Mouse (Mus musculus): ENCODE results near the gene Fhod1. TPM values are rescaled to one million over a fixed set of nuclear protein-coding genes. Genes with fewer than 3 reads are reported as not detected.

Fhod1 gene
- 11.4 TPM for polyA plus RNA-seq (2014; fragmentation: Illumina TruSeq; extraction: RNeasy Lipid Tissue Mini Kit (QIAGEN cat#74804); ENCODE audit: low read depth, low replicate concordance)

DNA sequence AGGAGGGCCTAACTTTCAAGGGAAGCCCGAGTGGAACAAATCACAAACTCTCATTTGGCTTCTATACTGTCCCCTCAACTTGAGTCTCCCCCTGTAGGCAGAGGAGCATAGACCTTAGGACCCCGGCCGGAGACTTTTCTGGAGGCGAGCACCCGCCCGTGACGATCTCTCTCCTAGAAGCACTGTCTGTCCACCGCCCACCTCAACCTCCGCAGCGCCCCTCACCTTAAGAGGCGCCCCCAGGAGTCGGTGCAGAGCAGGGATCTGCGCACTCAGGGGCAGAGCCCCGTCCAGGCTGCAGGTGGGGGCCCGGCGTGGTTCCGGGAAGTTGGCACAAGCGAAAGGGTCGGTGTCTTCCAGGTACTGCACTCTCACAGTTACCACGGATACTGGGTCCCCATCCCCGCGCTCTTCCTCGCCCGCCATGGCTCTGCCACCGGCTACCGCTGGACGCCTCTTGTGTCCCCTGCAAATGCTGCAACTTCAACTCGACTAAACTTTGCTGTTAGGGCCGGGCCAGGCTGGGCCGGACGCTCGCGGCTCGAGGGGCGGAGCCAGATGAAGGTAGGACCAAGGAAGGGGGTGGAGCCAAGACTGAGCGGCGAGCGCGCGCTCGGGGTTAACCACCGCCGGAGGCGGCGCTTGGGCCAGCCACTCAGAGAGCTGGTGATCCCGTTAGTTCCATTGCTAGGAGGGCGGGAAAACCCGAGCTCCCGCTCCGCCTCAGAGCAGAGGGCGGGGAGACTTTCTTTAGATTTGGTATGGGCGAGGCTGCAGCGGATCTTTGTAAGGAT is at the start of gene Fhod1:
Gene Fhod1 (minus strand): TSS at position 526 of the 794 bp plus-strand sequence.

GRCm38 (mm10) chr8:105373032-105373431 is 25.3 kb upstream of the Fhod1 start, which contains the start of gene Plekhg4:
Gene Plekhg4 (plus strand): TSS chr8:105373274.

DNA sequence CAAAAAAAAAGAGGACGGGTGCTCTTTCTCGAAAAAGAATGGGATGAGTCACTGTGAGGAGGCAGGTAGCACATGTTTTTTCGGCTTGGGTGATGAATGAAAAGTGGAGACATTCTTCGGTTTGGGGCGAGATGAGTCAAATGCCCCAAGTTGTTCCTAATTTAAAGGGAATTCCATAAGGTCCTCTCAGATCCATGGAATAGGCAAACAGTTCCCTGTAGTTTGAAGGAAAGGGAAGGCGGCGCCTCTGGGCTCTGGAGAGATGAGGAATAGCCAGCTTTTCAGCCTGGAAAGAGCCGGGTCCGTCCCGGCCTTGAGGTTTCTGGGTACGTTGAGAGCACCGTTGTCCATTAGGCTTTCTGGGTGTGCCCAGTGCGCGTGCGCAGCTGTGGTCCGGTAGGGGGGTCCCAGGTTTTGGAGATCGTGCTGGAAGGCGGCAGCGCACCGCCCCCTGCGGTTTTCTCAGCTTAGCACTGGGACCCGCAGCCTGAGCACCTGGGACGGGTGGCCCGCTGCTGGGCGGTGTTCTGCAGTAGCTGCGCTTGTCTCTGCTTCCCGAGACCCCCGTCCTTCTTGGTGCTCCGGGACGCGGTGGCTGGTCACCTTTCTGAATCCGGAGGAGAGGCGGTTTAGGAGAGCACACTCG is 820 bp upstream of the Fhod1 start, which contains the start of gene Slc9a5:
Gene Slc9a5 (plus strand): TSS at position 394 of the 646 bp plus-strand sequence.

GRCm38 (mm10) chr8:105326141-105326672 is 21.5 kb downstream of the Fhod1 start, which contains the start of the genes Lrrc29 and Tmem208:
Gene Lrrc29 (minus strand): TSS chr8:105326278.
Gene Tmem208 (plus strand): TSS chr8:105326354.

GRCm38 (mm10) chr8:105305211-105306145 is 42.3 kb downstream of the Fhod1 start, which contains the start of gene Elmo3:
Gene Elmo3 (plus strand): TSS chr8:105305601.

DNA sequence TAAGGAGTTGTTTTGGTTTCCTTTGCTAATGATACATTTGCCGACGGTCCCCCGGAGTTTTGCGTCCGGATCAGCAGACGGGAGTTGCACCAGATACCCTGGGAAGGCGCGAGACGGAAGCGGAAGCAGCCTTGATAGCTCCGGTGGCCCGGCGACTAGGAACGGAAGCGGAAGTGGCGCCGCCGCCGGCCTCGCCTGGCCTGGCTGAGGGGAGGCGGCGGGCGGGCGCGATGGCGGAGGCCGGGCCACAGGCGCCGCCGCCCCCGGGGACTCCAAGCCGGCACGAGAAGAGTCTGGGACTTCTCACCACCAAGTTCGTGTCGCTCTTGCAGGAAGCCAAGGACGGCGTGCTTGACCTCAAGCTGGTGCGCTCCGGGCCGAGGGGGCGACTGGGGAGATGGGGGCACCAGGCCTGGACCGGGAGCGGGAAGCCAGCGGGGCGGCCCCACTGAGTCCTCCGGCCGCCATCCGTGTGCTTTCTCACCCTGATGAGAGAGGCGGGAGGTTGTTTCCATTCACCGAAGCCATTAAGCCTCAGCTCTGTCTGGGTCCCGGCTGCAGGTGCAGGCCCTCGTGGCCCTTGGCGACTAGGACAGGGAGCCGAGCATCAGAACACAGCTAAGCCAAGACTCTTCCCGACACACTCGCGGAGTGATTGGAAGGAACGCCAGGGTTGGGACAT is 50.1 kb downstream of the Fhod1 start, which contains the start of gene E2f4:
Gene E2f4 (plus strand): TSS at position 153 of the 682 bp plus-strand sequence.

GRCm38 (mm10) chr8:105295895-105296573 is 51.7 kb downstream of the Fhod1 start, which contains the start of gene Exoc3l:
Gene Exoc3l (minus strand): TSS chr8:105296101.

GRCm38 (mm10) chr8:105289805-105290460 is 57.8 kb downstream of the Fhod1 start, which contains the start of gene 4931428F04Rik:
Gene 4931428F04Rik (minus strand): TSS chr8:105289864.

Other genes with a start within 250 kb of the Fhod1 start
- gene Ces4a, start 216.2 kb downstream of the Fhod1 start, polyA plus RNA-seq (2014; fragmentation: Illumina TruSeq; extraction: RNeasy Lipid Tissue Mini Kit (QIAGEN cat#74804); ENCODE audit: low read depth, low replicate concordance): not detected
- gene Cbfb, start 177.3 kb downstream of the Fhod1 start, polyA plus RNA-seq (2014; fragmentation: Illumina TruSeq; extraction: RNeasy Lipid Tissue Mini Kit (QIAGEN cat#74804); ENCODE audit: low read depth, low replicate concordance): 37.2 TPM
- gene D230025D16Rik, start 122.8 kb downstream of the Fhod1 start, polyA plus RNA-seq (2014; fragmentation: Illumina TruSeq; extraction: RNeasy Lipid Tissue Mini Kit (QIAGEN cat#74804); ENCODE audit: low read depth, low replicate concordance): 21.0 TPM
- gene B3gnt9, start 92.8 kb downstream of the Fhod1 start, polyA plus RNA-seq (2014; fragmentation: Illumina TruSeq; extraction: RNeasy Lipid Tissue Mini Kit (QIAGEN cat#74804); ENCODE audit: low read depth, low replicate concordance): 7.4 TPM
- 11.6 TPM for gene Tradd, start 83.3 kb downstream of the Fhod1 start, polyA plus RNA-seq (2014; fragmentation: Illumina TruSeq; extraction: RNeasy Lipid Tissue Mini Kit (QIAGEN cat#74804); ENCODE audit: low read depth, low replicate concordance)
- gene Fbxl8, start 83.3 kb downstream of the Fhod1 start, polyA plus RNA-seq (2014; fragmentation: Illumina TruSeq; extraction: RNeasy Lipid Tissue Mini Kit (QIAGEN cat#74804); ENCODE audit: low read depth, low replicate concordance): 2.6 TPM
- gene Hsf4, start 78.2 kb downstream of the Fhod1 start, polyA plus RNA-seq (2014; fragmentation: Illumina TruSeq; extraction: RNeasy Lipid Tissue Mini Kit (QIAGEN cat#74804); ENCODE audit: low read depth, low replicate concordance): 0.88 TPM
- gene Nol3, start 71.8 kb downstream of the Fhod1 start, polyA plus RNA-seq (2014; fragmentation: Illumina TruSeq; extraction: RNeasy Lipid Tissue Mini Kit (QIAGEN cat#74804); ENCODE audit: low read depth, low replicate concordance): 6.8 TPM
- 4.7 TPM for gene 4931428F04Rik, start 58.1 kb downstream of the Fhod1 start, polyA plus RNA-seq (2014; fragmentation: Illumina TruSeq; extraction: RNeasy Lipid Tissue Mini Kit (QIAGEN cat#74804); ENCODE audit: low read depth, low replicate concordance)
- 3.1 TPM for gene Exoc3l, start 51.9 kb downstream of the Fhod1 start, polyA plus RNA-seq (2014; fragmentation: Illumina TruSeq; extraction: RNeasy Lipid Tissue Mini Kit (QIAGEN cat#74804); ENCODE audit: low read depth, low replicate concordance)
- gene E2f4, start 50.3 kb downstream of the Fhod1 start, polyA plus RNA-seq (2014; fragmentation: Illumina TruSeq; extraction: RNeasy Lipid Tissue Mini Kit (QIAGEN cat#74804); ENCODE audit: low read depth, low replicate concordance): 37.2 TPM
- gene Elmo3, start 42.4 kb downstream of the Fhod1 start, polyA plus RNA-seq (2014; fragmentation: Illumina TruSeq; extraction: RNeasy Lipid Tissue Mini Kit (QIAGEN cat#74804); ENCODE audit: low read depth, low replicate concordance): 24.2 TPM
- gene Lrrc29, start 21.7 kb downstream of the Fhod1 start, polyA plus RNA-seq (2014; fragmentation: Illumina TruSeq; extraction: RNeasy Lipid Tissue Mini Kit (QIAGEN cat#74804); ENCODE audit: low read depth, low replicate concordance): 5.2 TPM
- 61.4 TPM for gene Tmem208, start 21.6 kb downstream of the Fhod1 start, polyA plus RNA-seq (2014; fragmentation: Illumina TruSeq; extraction: RNeasy Lipid Tissue Mini Kit (QIAGEN cat#74804); ENCODE audit: low read depth, low replicate concordance)
- 2.4 TPM for gene Slc9a5, start 890 bp upstream of the Fhod1 start, polyA plus RNA-seq (2014; fragmentation: Illumina TruSeq; extraction: RNeasy Lipid Tissue Mini Kit (QIAGEN cat#74804); ENCODE audit: low read depth, low replicate concordance)
- gene Plekhg4, start 25.3 kb upstream of the Fhod1 start, polyA plus RNA-seq (2014; fragmentation: Illumina TruSeq; extraction: RNeasy Lipid Tissue Mini Kit (QIAGEN cat#74804); ENCODE audit: low read depth, low replicate concordance): 1.0 TPM
- gene Kctd19, start 65.5 kb upstream of the Fhod1 start, polyA plus RNA-seq (2014; fragmentation: Illumina TruSeq; extraction: RNeasy Lipid Tissue Mini Kit (QIAGEN cat#74804); ENCODE audit: low read depth, low replicate concordance): 4.8 TPM
- gene Lrrc36, start 65.6 kb upstream of the Fhod1 start, polyA plus RNA-seq (2014; fragmentation: Illumina TruSeq; extraction: RNeasy Lipid Tissue Mini Kit (QIAGEN cat#74804); ENCODE audit: low read depth, low replicate concordance): 5.2 TPM
- gene Tppp3, start 123.6 kb upstream of the Fhod1 start, polyA plus RNA-seq (2014; fragmentation: Illumina TruSeq; extraction: RNeasy Lipid Tissue Mini Kit (QIAGEN cat#74804); ENCODE audit: low read depth, low replicate concordance): 75.1 TPM
- 32.3 TPM for gene Zdhhc1, start 148.9 kb upstream of the Fhod1 start, polyA plus RNA-seq (2014; fragmentation: Illumina TruSeq; extraction: RNeasy Lipid Tissue Mini Kit (QIAGEN cat#74804); ENCODE audit: low read depth, low replicate concordance)
- gene Hsd11b2, start 170.8 kb upstream of the Fhod1 start, polyA plus RNA-seq (2014; fragmentation: Illumina TruSeq; extraction: RNeasy Lipid Tissue Mini Kit (QIAGEN cat#74804); ENCODE audit: low read depth, low replicate concordance): 1.1 TPM
- gene Atp6v0d1, start 218.1 kb upstream of the Fhod1 start, polyA plus RNA-seq (2014; fragmentation: Illumina TruSeq; extraction: RNeasy Lipid Tissue Mini Kit (QIAGEN cat#74804); ENCODE audit: low read depth, low replicate concordance): 128 TPM

Data from adipose tissue, adult 10 weeks (tissue).